Mouse (Mus musculus) c-Kit-positive CD71-negative TER-119-negative erythroid progenitor cells, embryonic 14.5 days (primary cell): ENCODE results near the gene Lcn4.
"Not testable (repeated sequence)": the region's sequence is repeated elsewhere in the genome, so short reads cannot be mapped to it uniquely, and the experiment has no call there.

Experiments
- DNase-seq: peaks from one replicate; pipeline ENCODE4 v3.0.0-alpha.2; 2013; ENCODE audit warnings: low read depth

Lcn4 gene

DNA sequence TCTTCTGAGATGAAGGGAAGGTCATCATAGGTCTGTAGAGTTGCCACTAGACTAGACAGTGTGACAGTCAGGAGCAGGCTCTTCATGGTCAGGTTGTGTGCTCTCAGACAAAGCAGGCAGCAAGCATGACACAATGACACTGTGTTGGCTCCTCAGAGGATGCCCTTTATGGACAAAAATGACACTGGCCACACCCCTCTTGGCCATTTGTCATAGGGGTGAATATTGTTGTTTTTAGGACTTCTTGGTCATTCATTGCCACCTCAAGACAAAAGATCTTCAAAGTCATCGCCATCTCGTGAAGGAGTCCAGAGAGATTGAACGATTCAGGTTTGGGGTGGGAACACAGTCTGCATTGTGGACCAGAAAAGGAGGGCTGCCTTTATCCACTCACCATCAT, at the start of gene Lcn4:
Gene Lcn4, minus strand, starts transcription at position 101 of the 400 bp plus-strand sequence.
- DNase-seq: no peak

DNA sequence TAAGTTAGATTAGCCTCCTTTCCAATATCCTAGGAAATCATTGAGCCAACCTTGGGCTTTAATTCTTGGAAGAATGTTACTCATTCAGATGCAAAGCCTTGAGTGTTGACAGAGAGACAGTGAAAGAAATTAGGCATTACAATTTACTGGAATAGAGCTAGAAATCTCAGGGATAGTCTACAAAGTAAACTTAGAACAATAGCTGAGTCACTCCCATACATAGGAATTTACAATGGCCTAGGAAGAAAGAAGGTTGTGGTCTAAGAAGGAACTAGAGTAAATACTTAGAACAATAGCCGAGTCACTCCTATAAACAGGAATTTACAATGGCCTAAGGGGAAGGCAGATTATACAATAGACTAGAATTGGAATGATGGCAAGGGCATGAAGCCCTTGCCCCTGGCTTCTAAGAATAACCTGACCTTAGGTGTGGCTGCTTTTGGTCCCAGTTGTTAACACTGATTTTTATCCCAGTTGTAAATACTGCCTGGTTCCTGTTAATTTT, 15.1 kb upstream of the Lcn4 start:
- DNase-seq: no peak

- DNase-seq: no peak
Measured at GRCm38 (mm10) chr2:26668746-26669145, 2.3 kb downstream of the Lcn4 start.

DNA sequence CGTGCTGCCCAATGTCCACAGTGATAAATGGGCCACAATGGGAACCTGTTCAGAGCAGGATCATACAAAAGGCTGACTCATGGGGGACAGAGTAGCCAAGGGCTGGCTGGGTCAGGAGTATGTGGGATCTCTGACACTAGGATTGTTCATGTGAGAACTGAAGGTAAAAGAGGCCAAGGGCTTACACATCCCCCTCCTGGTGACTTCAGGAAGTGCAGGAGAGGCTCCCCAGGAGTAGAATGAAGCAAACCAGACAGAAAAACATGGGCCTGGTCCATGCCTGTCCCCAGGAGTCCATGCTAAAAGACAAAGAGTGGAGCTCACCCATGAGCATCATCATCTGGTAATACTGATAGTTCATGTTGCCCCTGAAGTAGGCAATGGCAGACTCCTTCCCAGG, 7.5 kb downstream of the Lcn4 start:
- DNase-seq: not testable (repeated sequence)

- no peak for DNase-seq
Measured at GRCm38 (mm10) chr2:26663112-26663511, 8.0 kb downstream of the Lcn4 start.

DNA sequence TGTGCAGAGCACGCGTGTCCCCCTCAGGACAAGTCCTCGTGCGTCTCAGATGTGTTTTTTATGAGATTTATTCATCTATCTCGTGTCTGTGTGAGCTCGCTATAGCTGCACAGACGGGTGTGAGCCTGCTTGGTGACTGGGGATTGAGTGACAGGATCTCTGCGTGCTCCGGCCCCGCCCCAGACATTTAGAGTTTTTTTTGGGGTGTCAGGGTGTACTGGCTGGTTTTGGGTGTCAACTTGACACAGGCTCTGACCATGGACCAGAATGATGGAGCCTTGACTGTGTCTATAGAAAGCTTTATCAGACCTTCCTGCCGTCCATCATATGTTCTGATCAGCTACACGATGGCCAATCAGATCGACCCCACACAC, 8.6 kb downstream of the Lcn4 start:
- DNase-seq: no peak

- no peak for DNase-seq
Measured at GRCm38 (mm10) chr2:26661768-26662508, 9.1 kb downstream of the Lcn4 start.

DNA sequence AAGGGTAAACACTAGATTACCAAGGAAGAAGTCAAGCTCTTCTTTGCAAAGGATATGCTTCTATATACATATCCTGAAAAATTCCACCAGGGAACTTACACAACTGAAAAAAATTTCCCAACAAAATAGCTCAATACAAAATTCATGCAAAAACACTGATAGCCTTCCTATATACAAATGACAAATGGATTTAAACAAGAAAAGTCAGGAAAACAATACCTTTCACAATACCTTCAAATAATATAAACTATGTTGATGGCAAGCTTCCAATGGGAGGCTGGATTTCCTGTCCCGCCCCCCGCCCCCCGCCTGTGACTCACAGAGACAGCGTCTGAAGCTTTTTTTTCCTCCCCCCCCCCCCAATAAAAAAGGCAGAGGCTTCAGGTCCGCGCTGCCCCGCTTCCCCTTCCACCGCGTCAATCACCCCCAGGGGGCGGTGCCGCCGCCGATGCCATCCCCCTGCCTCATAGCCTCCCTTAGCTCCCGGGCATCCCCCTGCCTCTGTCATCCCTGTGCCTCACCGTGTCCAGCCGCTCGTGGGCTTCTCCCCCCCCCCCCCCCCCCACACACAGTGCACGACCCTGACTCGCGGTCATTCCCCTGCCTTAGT, 9.8 kb downstream of the Lcn4 start:
- DNase-seq: peak; percentile 46

DNA sequence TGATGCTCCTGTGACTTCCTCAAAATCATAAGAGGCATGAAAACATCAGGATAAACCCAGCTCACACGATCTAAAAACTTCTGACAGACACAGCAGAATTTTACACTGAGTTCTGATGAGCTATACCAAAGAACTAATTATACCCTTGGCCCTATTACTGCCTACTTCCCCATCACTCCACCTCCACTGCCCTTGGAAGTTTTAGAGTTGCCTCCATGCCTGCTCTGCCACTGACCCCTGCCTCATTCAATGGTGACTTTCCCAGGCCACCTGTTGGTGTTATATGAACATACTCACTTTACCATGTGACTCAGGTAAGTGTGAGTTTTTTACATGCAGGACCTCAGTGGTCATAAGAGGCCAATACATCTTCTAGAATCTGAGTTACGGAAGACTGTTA, 13.7 kb downstream of the Lcn4 start:
- no peak for DNase-seq

DNA sequence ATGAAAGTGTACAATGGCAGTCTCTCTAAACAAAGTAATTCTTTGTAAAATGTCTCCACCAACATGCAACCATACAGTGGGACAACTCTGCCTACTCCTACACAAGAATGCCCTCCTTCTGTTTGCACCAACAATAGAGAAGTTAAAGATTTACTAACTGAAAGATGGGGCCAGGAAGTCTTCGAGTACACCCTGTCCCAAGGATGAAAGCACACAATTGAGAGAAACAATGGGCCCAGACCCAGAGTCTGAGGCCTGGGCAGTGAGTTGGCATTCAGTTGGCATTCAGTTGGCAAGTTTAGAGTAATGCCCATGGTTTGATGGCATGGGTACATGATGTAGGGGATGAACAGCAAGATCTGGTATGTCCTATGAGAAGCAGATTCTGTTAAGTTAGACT, 16.4 kb downstream of the Lcn4 start:
- no peak for DNase-seq

DNA sequence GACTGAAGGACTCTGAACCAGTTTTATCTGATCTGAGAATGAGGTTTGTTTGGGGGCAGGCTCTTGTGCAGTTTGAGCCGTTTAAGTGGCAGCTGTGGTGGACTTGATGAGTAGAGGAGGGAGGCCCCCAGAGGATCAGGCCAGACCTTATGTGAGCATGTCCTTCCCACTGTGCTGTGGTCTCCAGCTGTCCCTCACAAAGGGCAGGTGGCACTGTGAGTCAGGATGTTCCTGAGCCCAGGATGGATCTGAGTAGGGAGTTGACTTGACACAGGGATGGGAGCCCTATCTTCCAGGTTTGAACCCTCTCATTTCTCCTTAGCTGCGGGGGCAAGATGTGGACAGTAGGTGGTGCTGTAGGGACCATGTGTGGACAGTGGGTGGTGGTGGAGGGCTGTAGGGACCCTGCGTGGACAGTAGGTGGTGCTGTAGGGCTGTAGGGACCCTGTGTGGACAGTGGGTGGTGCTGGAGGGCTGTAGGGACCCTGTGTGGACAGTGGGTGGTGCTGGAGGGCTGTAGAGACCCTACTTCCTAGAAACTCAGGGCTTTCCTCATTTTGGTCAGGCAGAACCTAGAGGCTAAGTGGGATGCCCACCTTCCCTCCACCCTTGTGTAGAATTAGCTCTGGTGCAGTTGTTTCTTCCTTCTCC, 24.3 kb downstream of the Lcn4 start:
- peak; percentile 88 for DNase-seq

- DNase-seq: peak; percentile 56
Measured at GRCm38 (mm10) chr2:26643942-26644341, 27.1 kb downstream of the Lcn4 start.

GRCm38 (mm10) chr2:26641006-26641647, 30.0 kb downstream of the Lcn4 start:
- DNase-seq: no peak

- DNase-seq: peak; percentile 97
Measured at GRCm38 (mm10) chr2:26639838-26640830, 30.9 kb downstream of the Lcn4 start.

GRCm38 (mm10) chr2:26639083-26639482, 32.0 kb downstream of the Lcn4 start:
- no peak for DNase-seq

- DNase-seq: no peak
Measured at GRCm38 (mm10) chr2:26638572-26638971, 32.5 kb downstream of the Lcn4 start.

DNA sequence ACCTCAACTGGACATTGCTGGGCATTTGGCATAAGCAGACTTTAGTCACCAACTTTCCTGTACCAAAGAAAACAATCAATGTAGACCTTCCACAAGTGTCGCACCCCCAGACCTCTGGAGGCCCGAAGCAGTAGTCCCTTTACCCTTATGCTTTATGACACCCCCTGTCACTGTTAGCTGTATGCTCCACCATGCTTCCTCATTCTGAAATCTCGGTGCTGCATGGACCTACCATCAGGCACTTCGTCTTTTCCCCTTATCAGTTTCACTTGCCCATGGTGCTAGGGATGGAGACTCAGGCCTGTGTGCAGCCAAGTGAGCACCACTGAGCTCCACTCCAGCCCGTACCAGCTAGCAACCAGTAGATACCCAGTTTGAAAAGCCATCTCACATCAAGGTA, 33.0 kb downstream of the Lcn4 start:
- DNase-seq: no peak

GRCm38 (mm10) chr2:26637316-26637932, 33.7 kb downstream of the Lcn4 start:
- no peak for DNase-seq

DNA sequence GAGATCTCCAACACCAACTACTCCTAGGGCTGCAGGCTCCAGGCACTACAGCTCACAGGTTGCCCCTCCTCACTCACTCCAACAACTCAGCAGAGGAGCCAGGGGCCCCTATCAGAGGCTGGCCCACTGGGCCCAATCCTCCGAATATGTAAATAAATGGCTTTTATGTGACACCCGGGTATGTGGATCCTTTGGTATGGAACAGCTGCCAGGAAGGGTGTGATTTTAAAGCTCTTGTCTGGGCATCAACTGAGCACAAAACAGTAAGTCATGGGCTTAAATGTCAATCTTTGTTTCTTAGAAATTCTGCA, 34.8 kb downstream of the Lcn4 start:
- DNase-seq: no peak

DNA sequence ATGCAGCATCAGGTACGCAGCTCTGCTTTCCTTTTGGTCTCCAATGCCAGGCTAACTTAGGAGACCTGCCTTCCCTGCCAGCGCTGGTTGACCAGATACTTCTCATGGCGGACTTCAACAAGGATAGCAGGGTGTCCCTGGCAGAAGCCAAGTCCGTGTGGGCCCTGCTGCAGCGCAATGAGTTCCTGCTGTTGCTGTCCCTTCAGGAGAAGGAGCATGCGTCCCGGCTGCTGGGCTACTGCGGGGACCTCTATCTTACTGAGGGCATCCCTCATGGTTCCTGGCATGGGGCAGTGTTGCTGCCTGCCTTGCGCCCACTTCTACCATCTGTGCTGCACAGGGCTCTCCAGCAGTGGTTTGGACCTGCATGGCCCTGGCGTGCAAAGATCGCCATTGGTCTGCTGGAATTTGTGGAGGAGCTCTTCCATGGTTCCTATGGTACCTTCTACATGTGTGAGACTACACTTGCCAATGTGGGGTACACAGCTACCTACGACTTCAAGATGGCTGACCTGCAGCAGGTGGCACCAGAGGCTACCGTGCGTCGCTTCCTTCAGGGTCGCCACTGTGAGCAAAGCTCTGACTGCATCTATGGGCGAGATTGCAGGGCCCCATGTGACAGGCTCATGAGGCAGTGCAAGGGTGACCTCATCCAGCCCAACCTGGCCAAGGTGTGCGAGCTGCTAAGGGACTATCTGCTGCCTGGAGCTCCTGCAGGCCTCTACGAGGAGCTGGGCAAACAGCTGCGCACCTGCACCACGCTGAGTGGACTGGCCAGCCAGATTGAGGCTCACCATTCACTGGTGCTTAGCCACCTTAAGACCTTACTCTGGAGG, 35.4 kb downstream of the Lcn4 start:
- no peak for DNase-seq
